Mouse (Mus musculus): ENCODE data around the gene Epsti1.

Epsti1 gene

GRCm38 (mm10) chr14:77923076-77923865 lies 19.2 kb downstream of the Epsti1 start:
- no peak for DNase-seq (ENCODE audit: low spot score in 2 of 2)

GRCm38 (mm10) chr14:77925414-77925813 lies 21.4 kb downstream of the Epsti1 start:
- DNase-seq (ENCODE audit: low spot score in 2 of 2): no peak

- DNase-seq (ENCODE audit: low spot score in 2 of 2): peak in 1 of 2 experiments; percentile 46
Measured at GRCm38 (mm10) chr14:77926718-77927117, 22.7 kb downstream of the Epsti1 start.

GRCm38 (mm10) chr14:77928021-77928420 lies 24.0 kb downstream of the Epsti1 start:
- DNase-seq (ENCODE audit: low spot score in 2 of 2): peak; percentile 15 to 86

GRCm38 (mm10) chr14:77928653-77929052 lies 24.6 kb downstream of the Epsti1 start:
- no peak for DNase-seq (ENCODE audit: low spot score in 2 of 2)

- DNase-seq (ENCODE audit: low spot score in 2 of 2): no peak
Measured at GRCm38 (mm10) chr14:77929139-77929678, 25.2 kb downstream of the Epsti1 start.

GRCm38 (mm10) chr14:77932150-77933047 lies 28.4 kb downstream of the Epsti1 start:
- DNase-seq (ENCODE audit: low spot score in 2 of 2): no peak

GRCm38 (mm10) chr14:77933243-77933642 lies 29.2 kb downstream of the Epsti1 start:
- DNase-seq (ENCODE audit: low spot score in 2 of 2): no peak

GRCm38 (mm10) chr14:77934431-77934830 lies 30.4 kb downstream of the Epsti1 start:
- DNase-seq (ENCODE audit: low spot score in 2 of 2): no peak

GRCm38 (mm10) chr14:77941105-77941504 lies 37.1 kb downstream of the Epsti1 start:
- no peak for DNase-seq (ENCODE audit: low spot score in 2 of 2)

GRCm38 (mm10) chr14:77942235-77942634 lies 38.2 kb downstream of the Epsti1 start:
- no peak for DNase-seq (ENCODE audit: low spot score in 2 of 2)

GRCm38 (mm10) chr14:77942793-77943558 lies 38.9 kb downstream of the Epsti1 start:
- DNase-seq (ENCODE audit: low spot score in 2 of 2): no peak

GRCm38 (mm10) chr14:77961741-77962140 lies 57.7 kb downstream of the Epsti1 start:
- DNase-seq (ENCODE audit: low spot score in 2 of 2): no peak

- DNase-seq (ENCODE audit: low spot score in 2 of 2): no peak
Measured at GRCm38 (mm10) chr14:77963525-77963924, 59.5 kb downstream of the Epsti1 start.

GRCm38 (mm10) chr14:77971355-77971754 lies 67.3 kb downstream of the Epsti1 start:
- no peak for DNase-seq (ENCODE audit: low spot score in 2 of 2)

GRCm38 (mm10) chr14:77974221-77974620 lies 70.2 kb downstream of the Epsti1 start:
- DNase-seq (ENCODE audit: low spot score in 2 of 2): peak in 1 of 2 experiments; percentile 12

- DNase-seq (ENCODE audit: low spot score in 2 of 2): no peak
Measured at GRCm38 (mm10) chr14:77975702-77976101, 71.7 kb downstream of the Epsti1 start.

GRCm38 (mm10) chr14:77981516-77981915 lies 77.5 kb downstream of the Epsti1 start:
- DNase-seq (ENCODE audit: low spot score in 2 of 2): no peak

GRCm38 (mm10) chr14:77997731-77998130 lies 93.7 kb downstream of the Epsti1 start:
- no peak for DNase-seq (ENCODE audit: low spot score in 2 of 2)

- DNase-seq (ENCODE audit: low spot score in 2 of 2): no peak
Measured at GRCm38 (mm10) chr14:78004486-78004885, 100.4 kb downstream of the Epsti1 start.

GRCm38 (mm10) chr14:78008019-78008418 lies 104.0 kb downstream of the Epsti1 start:
- no peak for DNase-seq (ENCODE audit: low spot score in 2 of 2)

- DNase-seq (ENCODE audit: low spot score in 2 of 2): no peak
Measured at GRCm38 (mm10) chr14:78011808-78012207, 107.8 kb downstream of the Epsti1 start.
